Mouse (Mus musculus) cortical plate, adult 2 months (tissue): ENCODE results near the gene Pawr.

Source experiments
- CTCF ChIP-seq: fragments of 200-500 bp; IDR thresholded peaks from 2 replicates; pipeline ENCODE4 v1.5.1; 2011; ENCODE audit warnings: mild to moderate bottlenecking, control low read depth, low read length; ENCODE audit not compliant: insufficient read depth; ENCODE audit errors: extremely low read depth
- POLR2A ChIP-seq: fragments of 200-500 bp; IDR thresholded peaks from 2 replicates; pipeline ENCODE4 v1.6.1; 2011; ENCODE audit warnings: mild to moderate bottlenecking, low read length, control low read depth; ENCODE audit not compliant: insufficient read depth; ENCODE audit errors: extremely low read depth

GRCm38 (mm10) chr10:108391370-108391902 lies 59.5 kb downstream of the Pawr start:
- TF ChIP-seq CTCF (no peak), POLR2A (no peak)
